Mouse (Mus musculus) macrophage (primary cell): ENCODE data around the gene Tfb2m. TPM values are rescaled to one million over a fixed set of nuclear protein-coding genes. Genes with fewer than 3 reads are reported as not detected.
A peak's percentile ranks its signal among the peaks of the same experiment; 100 is the strongest.

Experiments
- H3K27ac ChIP-seq: fragments of 350-480 bp; formaldehyde crosslinking; 2 replicates; pipeline ENCODE4 v1.9.0; 2021
- H3K36me3 ChIP-seq: fragments of 350-480 bp; formaldehyde crosslinking; 2 replicates; pipeline ENCODE4 v1.9.0; 2021; ENCODE audit errors: inconsistent target
- H3K4me3 ChIP-seq: fragments of 350-480 bp; formaldehyde crosslinking; 2 replicates; pipeline ENCODE4 v1.9.0; 2021; ENCODE audit errors: inconsistent target
- H3K79me2 ChIP-seq: fragments of 350-480 bp; formaldehyde crosslinking; 2 replicates; pipeline ENCODE4 v1.9.0; 2021; ENCODE audit errors: inconsistent target
- whole genome bisulfite sequencing: methylation state at CpG from one replicate; pipeline ENCODE4 v1.1.7; 2026; ENCODE audit warnings: inconsistent platforms; ENCODE audit not compliant: missing documents; 5-methylcytosine and 5-hydroxymethylcytosine counted together
- polyA plus RNA-seq: library from polyadenylated mRNA; stranded (reverse); fragments of 250-400 nt; gene quantifications from 3 replicates; pipeline ENCODE4 v1.2.4, GENCODE M21; 2018; ENCODE audit warnings: inconsistent platforms

The Tfb2m gene
- polyA plus RNA-seq, 1 experiment from 2014 or later, result 18.1 TPM

GRCm38 (mm10) chr1:179502565-179502964 lies 43.5 kb downstream of the Tfb2m start:
- WGBS, result 8% methylated on average over 3 of the region's 3 CpGs

GRCm38 (mm10) chr1:179499257-179499656 lies 46.8 kb downstream of the Tfb2m start:
- Histone ChIP-seq H3K27ac (no peak overlapping the region), H3K79me2 (no peaks in the 10 kb centered on the region), H3K4me3 (no peak overlapping the region), H3K36me3 (no peaks in the 10 kb centered on the region)
- 97% methylated on average over 3 of the region's 3 CpGs for WGBS

More at GRCm38 (mm10) chr1:179502565-179502964, 43.5 kb downstream of the Tfb2m start:
- no peak overlapping the region for H3K4me3 ChIP-seq
- no peak overlapping the region for H3K27ac ChIP-seq
- H3K79me2 ChIP-seq, result no peaks in the 10 kb centered on the region
- H3K36me3 ChIP-seq, result no peaks in the 10 kb centered on the region

GRCm38 (mm10) chr1:179492908-179493307 lies 53.2 kb downstream of the Tfb2m start:
- Histone ChIP-seq H3K36me3 (no peaks in the 10 kb centered on the region), H3K4me3 (no peak overlapping the region), H3K79me2 (no peaks in the 10 kb centered on the region), H3K27ac (no peak overlapping the region)
- 51% methylated on average over 5 of the region's 5 CpGs for WGBS

GRCm38 (mm10) chr1:179488520-179488919 lies 57.5 kb downstream of the Tfb2m start:
- no peaks in the 10 kb centered on the region for H3K79me2 ChIP-seq
- H3K4me3 ChIP-seq, result no peak overlapping the region
- peak overlapping the region; percentile 35 for H3K27ac ChIP-seq
- WGBS, result 95% methylated on average over 5 of the region's 5 CpGs
- H3K36me3 ChIP-seq, result no peaks in the 10 kb centered on the region

GRCm38 (mm10) chr1:179487990-179488389 lies 58.1 kb downstream of the Tfb2m start:
- WGBS, result 30% methylated on average over 5 of the region's 5 CpGs
- H3K79me2 ChIP-seq, result no peaks in the 10 kb centered on the region
- H3K36me3 ChIP-seq, result no peaks in the 10 kb centered on the region
- H3K27ac ChIP-seq, result peak overlapping the region; percentile 35
- H3K4me3 ChIP-seq, result no peak overlapping the region

- 83% methylated on average over 1 of the region's 2 CpGs for WGBS
- Histone ChIP-seq H3K27ac (no peak overlapping the region), H3K4me3 (no peak overlapping the region), H3K36me3 (no peaks in the 10 kb centered on the region), H3K79me2 (no peaks in the 10 kb centered on the region)
These were observed 58.8 kb downstream of the Tfb2m start for GRCm38 (mm10) chr1:179487238-179487637.

- no peak overlapping the region for H3K27ac ChIP-seq
- no peak overlapping the region for H3K4me3 ChIP-seq
- WGBS, result 63% methylated on average over 3 of the region's 3 CpGs
- no peaks in the 10 kb centered on the region for H3K36me3 ChIP-seq
- H3K79me2 ChIP-seq, result no peaks in the 10 kb centered on the region
These were observed 60.1 kb downstream of the Tfb2m start for GRCm38 (mm10) chr1:179485784-179486540.

DNA sequence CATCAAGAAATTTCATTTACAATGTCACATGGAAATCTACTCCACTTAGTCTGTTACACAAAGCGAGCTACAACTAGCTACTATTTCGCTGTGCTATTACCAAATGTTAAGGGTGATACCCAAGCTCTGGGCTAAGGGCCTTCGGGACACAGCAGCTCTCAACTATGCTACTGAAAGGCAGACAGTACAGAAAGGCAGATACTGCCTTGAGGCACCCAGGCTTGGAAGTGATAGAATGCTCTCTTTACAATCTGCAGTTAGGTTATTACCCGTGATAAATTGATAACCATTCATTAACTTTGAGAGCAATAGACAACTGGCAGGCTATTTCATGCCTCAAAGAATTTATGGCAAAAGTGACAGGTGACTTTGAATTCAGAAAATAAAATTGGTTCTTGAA lies 65.2 kb downstream of the Tfb2m start:
- Histone ChIP-seq H3K79me2 (no peaks in the 10 kb centered on the region), H3K36me3 (no peaks in the 10 kb centered on the region), H3K4me3 (no peak overlapping the region), H3K27ac (no peak overlapping the region)
- 94% methylated on average over 4 of the region's 4 CpGs for WGBS

Other genes starting within 250 kb of the Tfb2m start
- 3.7 to 6.1 TPM (median 5.1 TPM) in 3 replicates for gene Smyd3, start 28.2 kb downstream of the Tfb2m start, polyA plus RNA-seq
- 6.0 to 6.8 TPM (median 6.3 TPM) in 3 replicates for gene Cnst, start 103 bp upstream of the Tfb2m start, polyA plus RNA-seq
- gene Sccpdh, start 121.9 kb upstream of the Tfb2m start, polyA plus RNA-seq, result 8.7 to 18.7 TPM (median 15.8 TPM) in 3 replicates
- not detected in 3 replicates for gene Kif28, start 199.0 kb upstream of the Tfb2m start, polyA plus RNA-seq